Mouse (Mus musculus) adrenal gland, postnatal 14 days (tissue): ENCODE results near the gene Mbd3. TPM values are rescaled to one million over a fixed set of nuclear protein-coding genes. Genes with fewer than 3 reads are reported as not detected.

Experiments used
- DNase-seq: peaks from one replicate; pipeline ENCODE4 v3.0.0; 2021; ENCODE audit warnings: mixed read lengths
- total RNA-seq: library from RNA; stranded (reverse); gene quantifications from 2 replicates; pipeline ENCODE4 v1.2.3, GENCODE M21; 2021

The Mbd3 gene
- total RNA-seq, 1 experiment from 2014 or later, result 106 TPM

- no peak for DNase-seq
Observed at GRCm38 (mm10) chr10:80396822-80397523, 2.4 kb downstream of the Mbd3 start.

- DNase-seq, result no peak
Observed at GRCm38 (mm10) chr10:80395025-80395627, 4.2 kb downstream of the Mbd3 start.

GRCm38 (mm10) chr10:80392687-80393086 is 6.7 kb downstream of the Mbd3 start:
- no peak for DNase-seq

GRCm38 (mm10) chr10:80390697-80391096 is 8.7 kb downstream of the Mbd3 start:
- no peak for DNase-seq

GRCm38 (mm10) chr10:80389185-80389708 is 10.1 kb downstream of the Mbd3 start:
- no peak for DNase-seq

GRCm38 (mm10) chr10:80388731-80389130 is 10.6 kb downstream of the Mbd3 start:
- no peak for DNase-seq

- DNase-seq, result peak; percentile 95
Observed at GRCm38 (mm10) chr10:80387522-80387959, 11.8 kb downstream of the Mbd3 start, which contains the start of gene Mex3d. TSS of gene Mex3d (minus strand) at chr10:80387659.

GRCm38 (mm10) chr10:80386735-80387471 is 12.4 kb downstream of the Mbd3 start:
- DNase-seq, result peak; percentile 41

GRCm38 (mm10) chr10:80385811-80386734 is 13.3 kb downstream of the Mbd3 start:
- DNase-seq, result peak; percentile 73

GRCm38 (mm10) chr10:80385310-80385709 is 14.0 kb downstream of the Mbd3 start:
- DNase-seq, result peak; percentile 67

- DNase-seq, result no peak
Observed at GRCm38 (mm10) chr10:80384709-80385108, 14.6 kb downstream of the Mbd3 start.

- no peak for DNase-seq
Observed at GRCm38 (mm10) chr10:80384115-80384639, 15.2 kb downstream of the Mbd3 start.

GRCm38 (mm10) chr10:80383431-80383830 is 15.9 kb downstream of the Mbd3 start:
- peak; percentile 51 for DNase-seq

GRCm38 (mm10) chr10:80382641-80383365 is 16.5 kb downstream of the Mbd3 start:
- DNase-seq, result peak; percentile 57

- peak; percentile 62 for DNase-seq
Observed at GRCm38 (mm10) chr10:80377716-80378115, 21.6 kb downstream of the Mbd3 start.

GRCm38 (mm10) chr10:80376160-80376559 is 23.2 kb downstream of the Mbd3 start:
- DNase-seq, result peak; percentile 96

- peak; percentile 88 for DNase-seq
Observed at GRCm38 (mm10) chr10:80374063-80374462, 25.3 kb downstream of the Mbd3 start.

- DNase-seq, result no peak
Observed at GRCm38 (mm10) chr10:80372706-80373105, 26.6 kb downstream of the Mbd3 start.

- DNase-seq, result no peak
Observed at GRCm38 (mm10) chr10:80371983-80372382, 27.4 kb downstream of the Mbd3 start.

- peak; percentile 82 for DNase-seq
Observed at GRCm38 (mm10) chr10:80371411-80371966, 27.9 kb downstream of the Mbd3 start.
